Mouse (Mus musculus): ENCODE measurements at regions not wholly inside any gene's neighbourhood (a gene's known extent, or its start where the extent isn't known, plus 50 kb on each side); places are given as distances from the start of the nearest gene placed in this dataset.

DNA sequence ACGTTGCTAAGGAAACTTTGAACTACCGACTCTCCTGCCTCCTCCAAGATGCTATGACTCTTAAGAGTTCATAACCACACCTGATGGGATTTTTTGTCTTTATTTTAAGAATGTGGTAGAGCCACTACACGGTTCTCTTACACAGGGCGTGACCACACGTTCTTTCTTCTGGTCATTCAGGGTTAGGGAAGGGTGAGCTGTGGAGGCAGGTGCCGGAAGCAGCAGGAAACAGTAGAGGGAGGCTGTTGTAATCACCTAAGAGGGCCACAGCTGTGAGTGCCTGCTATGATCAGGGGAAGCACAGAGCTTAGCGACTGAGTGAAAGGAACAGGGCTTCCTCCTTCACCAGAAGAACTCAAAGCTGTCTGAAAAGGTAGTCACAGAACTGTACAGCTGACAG, 50.6 kb upstream of the Larp1 start:
- Histone ChIP-seq H3K9ac (replicated peaks; ENCODE audit: low read length) (no peak overlapping the region), H3K4me1 (ENCODE audit: control insufficient read depth, insufficient read depth, low read length) (no peaks in the 10 kb centered on the region), H3K4me3 (ENCODE audit: low read depth, low read length) (no peak overlapping the region), H3K36me3 (replicated peaks; ENCODE audit: control insufficient read depth, insufficient read depth, low read depth, low read length) (no peaks in the 10 kb centered on the region), H3K27ac (replicated peaks; ENCODE audit: low read depth, low read length) (no peak overlapping the region), H3K4me2 (ENCODE audit: low read depth, low read length) (no peak overlapping the region), H3K9me3 (replicated peaks; ENCODE audit: control insufficient read depth, low read length) (no peaks in the 10 kb centered on the region), H3K27me3 (ENCODE audit: control insufficient read depth, insufficient read depth, low read length) (no peaks in the 10 kb centered on the region)
- DNase-seq (ENCODE audit: low spot score) = no peak
- 77% methylated on average over 7 of the region's 7 CpGs for WGBS
- ATAC-seq (replicated peaks; ENCODE audit: insufficient number of reproducible peaks, low FRiP score, low TSS enrichment, low read depth) = no peak

DNA sequence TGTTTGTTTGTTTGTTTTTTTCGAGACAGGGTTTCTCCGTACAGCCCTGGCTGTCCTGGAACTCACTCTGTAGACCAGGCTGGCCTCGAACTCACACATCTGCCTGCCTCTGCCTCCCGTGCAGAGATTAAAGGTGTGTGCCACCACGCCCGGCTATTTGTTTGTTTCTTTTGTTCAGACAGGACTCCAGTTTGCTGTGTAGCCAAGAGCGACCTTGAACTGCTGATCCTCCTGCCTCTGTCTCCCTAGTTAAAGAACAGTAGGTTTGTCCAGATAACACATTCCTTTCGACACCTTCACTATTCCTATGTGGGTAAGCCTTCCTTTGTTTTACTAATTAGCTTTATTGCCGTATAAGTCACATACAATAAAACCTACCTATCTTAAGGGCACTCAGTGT, 52.0 kb upstream of the Larp1 start:
- Histone ChIP-seq H3K27ac (replicated peaks; ENCODE audit: low read depth, low read length) (no peak overlapping the region), H3K36me3 (replicated peaks; ENCODE audit: control insufficient read depth, insufficient read depth, low read depth, low read length) (no peaks in the 10 kb centered on the region), H3K9me3 (replicated peaks; ENCODE audit: control insufficient read depth, low read length) (no peaks in the 10 kb centered on the region), H3K4me2 (ENCODE audit: low read depth, low read length) (no peak overlapping the region), H3K27me3 (ENCODE audit: control insufficient read depth, insufficient read depth, low read length) (no peaks in the 10 kb centered on the region), H3K9ac (replicated peaks; ENCODE audit: low read length) (no peak overlapping the region), H3K4me3 (ENCODE audit: low read depth, low read length) (no peak overlapping the region), H3K4me1 (ENCODE audit: control insufficient read depth, insufficient read depth, low read length) (no peaks in the 10 kb centered on the region)
- 88% methylated on average over 9 of the region's 9 CpGs for WGBS
- DNase-seq (ENCODE audit: low spot score) (no peak), ATAC-seq (replicated peaks; ENCODE audit: insufficient number of reproducible peaks, low FRiP score, low TSS enrichment, low read depth) (no peak)

DNA sequence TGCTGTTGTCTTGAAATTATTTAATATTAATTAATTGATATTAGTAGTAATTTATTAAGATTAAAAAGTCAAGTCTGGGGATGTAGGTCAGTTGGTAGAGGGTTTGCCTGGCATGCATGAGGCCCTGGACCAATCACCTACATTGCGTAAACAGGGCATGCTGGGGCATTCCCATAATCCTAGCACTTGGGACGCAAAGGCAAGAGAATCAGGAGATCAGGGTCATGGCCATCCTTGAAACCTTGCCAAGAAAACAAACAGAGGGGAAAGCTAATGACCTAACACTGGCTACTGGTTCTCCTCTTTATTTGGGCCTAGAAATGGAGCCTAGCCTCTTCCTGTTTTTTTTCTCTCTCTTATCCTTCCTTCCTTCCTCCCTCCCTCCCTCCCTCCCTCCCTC, 52.8 kb upstream of the Larp1 start:
- no peaks in the 10 kb centered on the region for H3K9me3 ChIP-seq (replicated peaks; ENCODE audit: control insufficient read depth, low read length)
- H3K36me3 ChIP-seq (replicated peaks; ENCODE audit: control insufficient read depth, insufficient read depth, low read depth, low read length) = no peaks in the 10 kb centered on the region
- H3K4me1 ChIP-seq (ENCODE audit: control insufficient read depth, insufficient read depth, low read length) = no peaks in the 10 kb centered on the region
- H3K4me2 ChIP-seq (ENCODE audit: low read depth, low read length) = no peak overlapping the region
- WGBS = 90% methylated on average over 2 of the region's 2 CpGs
- no peak for ATAC-seq (replicated peaks; ENCODE audit: insufficient number of reproducible peaks, low FRiP score, low TSS enrichment, low read depth)
- no peak overlapping the region for H3K9ac ChIP-seq (replicated peaks; ENCODE audit: low read length)
- DNase-seq (ENCODE audit: low spot score) = no peak
- H3K4me3 ChIP-seq (ENCODE audit: low read depth, low read length) = no peak overlapping the region
- no peaks in the 10 kb centered on the region for H3K27me3 ChIP-seq (ENCODE audit: control insufficient read depth, insufficient read depth, low read length)
- no peak overlapping the region for H3K27ac ChIP-seq (replicated peaks; ENCODE audit: low read depth, low read length)

DNA sequence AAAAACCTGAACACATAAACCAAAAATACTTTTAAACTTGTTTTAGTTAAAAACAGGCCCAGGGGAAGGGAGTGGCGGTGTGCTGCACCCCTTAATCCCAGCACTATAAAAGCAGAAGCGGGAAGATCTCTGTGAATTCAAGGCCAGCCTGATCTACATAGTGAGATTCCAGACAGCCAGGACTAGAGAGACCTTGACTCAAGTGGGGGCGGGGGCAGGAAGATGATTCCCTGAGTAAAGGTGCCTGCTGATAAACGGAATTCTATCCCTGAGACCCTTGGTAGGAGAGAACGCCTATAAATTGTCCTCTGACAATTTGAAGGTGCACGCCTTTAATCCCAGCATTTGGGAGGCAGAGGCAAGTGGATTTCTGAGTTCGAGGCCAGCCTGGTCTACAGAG, 53.4 kb upstream of the Larp1 start:
- Histone ChIP-seq H3K4me3 (ENCODE audit: low read depth, low read length) (no peak overlapping the region), H3K4me1 (ENCODE audit: control insufficient read depth, insufficient read depth, low read length) (no peaks in the 10 kb centered on the region), H3K9ac (replicated peaks; ENCODE audit: low read length) (no peak overlapping the region), H3K4me2 (ENCODE audit: low read depth, low read length) (no peak overlapping the region), H3K27me3 (ENCODE audit: control insufficient read depth, insufficient read depth, low read length) (no peaks in the 10 kb centered on the region), H3K36me3 (replicated peaks; ENCODE audit: control insufficient read depth, insufficient read depth, low read depth, low read length) (no peaks in the 10 kb centered on the region), H3K27ac (replicated peaks; ENCODE audit: low read depth, low read length) (no peak overlapping the region), H3K9me3 (replicated peaks; ENCODE audit: control insufficient read depth, low read length) (no peaks in the 10 kb centered on the region)
- WGBS = 88% methylated on average over 7 of the region's 7 CpGs
- no peak for DNase-seq (ENCODE audit: low spot score)
- ATAC-seq (replicated peaks; ENCODE audit: insufficient number of reproducible peaks, low FRiP score, low TSS enrichment, low read depth) = no peak

DNA sequence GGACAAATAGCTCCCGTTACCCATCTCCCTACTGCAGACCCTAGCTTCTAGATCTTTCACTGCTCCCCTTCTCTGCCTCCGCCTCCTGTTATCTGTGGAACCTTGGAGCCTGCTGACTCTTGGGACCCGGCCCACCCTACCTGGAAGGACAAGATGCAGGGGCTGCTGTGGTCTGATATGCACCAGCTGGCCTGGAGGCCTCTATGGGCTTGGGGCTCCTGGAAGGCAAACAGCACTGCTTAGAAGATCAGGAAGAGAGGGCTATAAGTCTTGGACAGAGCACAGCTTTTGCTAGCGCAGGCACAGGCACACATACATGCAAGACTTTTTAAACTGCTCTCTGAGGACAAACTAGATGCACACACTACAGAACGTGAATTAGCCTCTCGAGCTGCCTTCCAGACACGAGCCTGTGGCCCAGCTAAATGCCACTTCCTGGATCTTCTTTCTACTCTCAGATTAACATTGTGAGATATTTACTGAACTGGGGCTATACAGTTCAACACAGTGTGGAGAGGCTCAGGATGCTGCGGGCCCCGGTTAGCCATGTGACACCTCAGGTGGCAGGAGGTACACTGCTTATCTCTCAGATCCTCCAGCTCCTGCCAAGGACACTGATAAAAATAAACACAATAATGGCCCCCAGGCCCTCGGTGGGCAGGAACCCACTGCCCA, 54.2 kb upstream of the Larp1 start:
- 72% methylated on average over 10 of the region's 10 CpGs for WGBS
- Histone ChIP-seq H3K4me3 (ENCODE audit: low read depth, low read length) (no peak overlapping the region), H3K4me2 (ENCODE audit: low read depth, low read length) (no peak overlapping the region), H3K9ac (replicated peaks; ENCODE audit: low read length) (no peak overlapping the region), H3K9me3 (replicated peaks; ENCODE audit: control insufficient read depth, low read length) (no peaks in the 10 kb centered on the region), H3K27me3 (ENCODE audit: control insufficient read depth, insufficient read depth, low read length) (no peaks in the 10 kb centered on the region), H3K4me1 (ENCODE audit: control insufficient read depth, insufficient read depth, low read length) (no peaks in the 10 kb centered on the region), H3K36me3 (replicated peaks; ENCODE audit: control insufficient read depth, insufficient read depth, low read depth, low read length) (no peaks in the 10 kb centered on the region), H3K27ac (replicated peaks; ENCODE audit: low read depth, low read length) (no peak overlapping the region)
- no peak for ATAC-seq (replicated peaks; ENCODE audit: insufficient number of reproducible peaks, low FRiP score, low TSS enrichment, low read depth)
- DNase-seq (ENCODE audit: low spot score) = no peak

DNA sequence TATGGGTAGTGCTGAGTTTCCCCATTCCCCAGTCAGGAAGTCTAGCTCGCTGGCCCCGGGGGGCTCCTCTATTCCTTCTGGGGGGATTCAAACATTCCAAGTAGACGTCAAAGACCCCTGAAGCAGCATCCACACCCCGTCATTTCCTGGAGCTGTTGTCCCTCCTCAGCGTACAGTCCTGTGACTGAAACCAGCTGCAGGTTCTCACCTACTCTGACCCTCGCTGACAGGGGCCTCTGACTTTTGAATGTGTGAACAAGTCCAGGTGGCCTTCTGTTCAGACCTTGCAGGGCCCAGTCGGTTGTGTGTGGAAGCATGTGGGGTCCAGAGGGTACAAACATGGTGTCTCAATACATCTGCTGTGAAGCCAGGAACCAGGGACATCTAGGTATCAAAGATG, 55.2 kb upstream of the Larp1 start:
- DNase-seq (ENCODE audit: low spot score) = no peak
- ATAC-seq (replicated peaks; ENCODE audit: insufficient number of reproducible peaks, low FRiP score, low TSS enrichment, low read depth) = no peak
- Histone ChIP-seq H3K4me2 (ENCODE audit: low read depth, low read length) (no peak overlapping the region), H3K9me3 (replicated peaks; ENCODE audit: control insufficient read depth, low read length) (no peaks in the 10 kb centered on the region), H3K4me3 (ENCODE audit: low read depth, low read length) (no peak overlapping the region), H3K27ac (replicated peaks; ENCODE audit: low read depth, low read length) (no peak overlapping the region), H3K27me3 (ENCODE audit: control insufficient read depth, insufficient read depth, low read length) (no peaks in the 10 kb centered on the region), H3K4me1 (ENCODE audit: control insufficient read depth, insufficient read depth, low read length) (no peaks in the 10 kb centered on the region), H3K9ac (replicated peaks; ENCODE audit: low read length) (no peak overlapping the region), H3K36me3 (replicated peaks; ENCODE audit: control insufficient read depth, insufficient read depth, low read depth, low read length) (no peaks in the 10 kb centered on the region)
- WGBS = 58% methylated on average over 7 of the region's 7 CpGs

DNA sequence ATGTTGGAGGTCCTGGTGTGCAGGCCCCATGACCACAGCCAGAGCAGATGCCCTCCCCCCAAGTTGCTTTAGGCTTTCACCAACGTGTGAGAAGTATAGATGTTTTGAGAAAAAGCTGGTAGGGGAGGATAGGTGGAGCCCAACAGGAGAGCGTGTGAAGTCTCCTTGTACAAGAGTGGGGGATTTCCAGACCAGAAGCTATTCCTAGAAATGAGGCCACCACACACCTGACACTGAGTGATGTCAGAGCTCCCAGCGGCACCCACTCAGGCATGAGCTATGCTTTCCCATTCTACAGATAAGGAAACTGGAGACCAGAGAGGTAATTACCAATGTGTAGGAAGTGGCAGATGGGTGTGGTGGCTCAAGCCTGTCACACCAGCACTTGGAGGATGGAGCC, 56.2 kb upstream of the Larp1 start:
- ATAC-seq (replicated peaks; ENCODE audit: insufficient number of reproducible peaks, low FRiP score, low TSS enrichment, low read depth) (no peak), DNase-seq (ENCODE audit: low spot score) (no peak)
- Histone ChIP-seq H3K4me3 (ENCODE audit: low read depth, low read length) (no peak overlapping the region), H3K4me2 (ENCODE audit: low read depth, low read length) (no peak overlapping the region), H3K9me3 (replicated peaks; ENCODE audit: control insufficient read depth, low read length) (no peaks in the 10 kb centered on the region), H3K4me1 (ENCODE audit: control insufficient read depth, insufficient read depth, low read length) (no peaks in the 10 kb centered on the region), H3K36me3 (replicated peaks; ENCODE audit: control insufficient read depth, insufficient read depth, low read depth, low read length) (no peaks in the 10 kb centered on the region), H3K27me3 (ENCODE audit: control insufficient read depth, insufficient read depth, low read length) (no peaks in the 10 kb centered on the region), H3K9ac (replicated peaks; ENCODE audit: low read length) (no peak overlapping the region), H3K27ac (replicated peaks; ENCODE audit: low read depth, low read length) (no peak overlapping the region)
- WGBS = 71% methylated on average over 3 of the region's 3 CpGs

DNA sequence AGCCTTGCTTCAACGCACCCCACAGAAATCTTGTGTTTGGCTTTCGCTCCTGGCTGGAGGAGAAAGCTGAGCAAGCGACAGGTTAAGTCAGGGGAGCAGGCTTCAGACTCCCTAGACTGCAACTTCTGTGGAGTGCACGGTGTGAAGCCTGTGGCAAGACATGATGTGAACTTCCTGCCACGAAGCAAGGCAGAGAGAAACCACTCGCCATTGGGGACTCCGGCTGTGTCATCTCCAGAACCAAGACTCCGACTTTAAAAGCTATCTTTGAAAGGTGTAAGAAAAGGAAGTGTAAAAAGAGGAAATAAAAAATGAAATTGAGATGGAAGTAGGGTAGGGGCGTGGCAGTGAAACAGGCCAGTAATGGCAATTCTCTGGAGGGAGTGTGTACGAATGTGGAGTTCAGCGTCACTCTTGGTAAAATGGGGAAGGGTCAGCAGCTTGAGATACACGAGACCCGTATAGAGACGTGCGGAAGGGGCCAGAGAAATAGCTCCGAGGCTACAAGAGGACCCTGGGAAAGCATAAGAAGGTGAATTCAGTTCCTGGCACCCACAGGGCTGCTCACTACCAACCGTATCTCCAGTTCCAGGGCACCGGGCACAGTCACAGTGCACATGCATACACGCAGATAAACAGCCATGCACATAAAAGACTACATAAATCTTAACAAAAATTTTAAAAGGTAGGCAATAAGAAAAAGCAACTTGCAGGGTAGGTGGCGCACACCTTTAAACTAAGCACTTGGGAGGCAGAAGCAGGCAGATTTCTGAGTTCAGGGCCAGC, 57.1 kb upstream of the Larp1 start:
- Histone ChIP-seq H3K36me3 (replicated peaks; ENCODE audit: control insufficient read depth, insufficient read depth, low read depth, low read length) (no peaks in the 10 kb centered on the region), H3K27me3 (ENCODE audit: control insufficient read depth, insufficient read depth, low read length) (no peaks in the 10 kb centered on the region), H3K9me3 (replicated peaks; ENCODE audit: control insufficient read depth, low read length) (no peaks in the 10 kb centered on the region), H3K4me1 (ENCODE audit: control insufficient read depth, insufficient read depth, low read length) (no peaks in the 10 kb centered on the region), H3K9ac (replicated peaks; ENCODE audit: low read length) (no peak overlapping the region), H3K27ac (replicated peaks; ENCODE audit: low read depth, low read length) (no peak overlapping the region), H3K4me2 (ENCODE audit: low read depth, low read length) (no peak overlapping the region), H3K4me3 (ENCODE audit: low read depth, low read length) (no peak overlapping the region)
- WGBS = 84% methylated on average over 20 of the region's 20 CpGs
- ATAC-seq (replicated peaks; ENCODE audit: insufficient number of reproducible peaks, low FRiP score, low TSS enrichment, low read depth) (no peak), DNase-seq (ENCODE audit: low spot score) (no peak)
